Mouse (Mus musculus) embryonic fibroblast, embryonic 13.5 days (primary cell): ENCODE measurements around the gene Agrp.

Experiments used
- CTCF ChIP-seq: IDR thresholded peaks from 2 replicates; pipeline ENCODE4 v1.5.1; 2011; ENCODE audit warnings: mild to moderate bottlenecking, control low read depth, low read length, moderate library complexity, borderline replicate concordance; ENCODE audit not compliant: insufficient read depth
- POLR2A ChIP-seq: IDR thresholded peaks from 2 replicates; pipeline ENCODE4 v1.6.1; 2011; ENCODE audit warnings: low read depth, mild to moderate bottlenecking, control low read depth, low read length, moderate library complexity

GRCm38 (mm10) chr8:105611836-105612235 is 25.4 kb downstream of the Agrp start:
- TF ChIP-seq CTCF: no peak
- no peak for TF ChIP-seq POLR2A
